In the genomic region with DNA sequence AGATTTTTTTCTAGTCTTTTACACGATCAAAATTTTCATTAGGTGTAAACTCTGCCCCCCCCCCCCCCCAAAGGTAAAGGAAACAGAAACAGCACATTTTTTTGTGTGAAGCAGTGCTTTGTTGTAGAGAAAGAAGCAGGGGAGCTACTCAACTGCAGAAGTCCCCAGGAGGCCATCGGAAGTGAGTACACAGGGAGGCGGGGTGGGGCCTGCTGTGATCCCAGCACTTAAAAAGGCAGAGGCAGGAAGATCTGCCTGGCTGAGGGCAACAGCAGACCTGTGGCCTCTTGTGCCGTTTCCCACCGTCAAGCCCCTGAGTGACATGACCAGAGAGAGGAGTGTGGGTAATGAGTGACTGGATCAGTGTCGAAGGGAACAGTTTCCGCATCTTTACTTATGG, we compare ENCODE assay signal across 21 mouse cellular contexts. TPM values are rescaled to one million over a fixed set of nuclear protein-coding genes. Genes with fewer than 3 reads are reported as not detected.
A peak's percentile ranks its signal among the peaks of the same experiment; 100 is the strongest.
DNase-seq lines count a peak whose midpoint lies in the region; ATAC-seq and TF ChIP-seq lines count a peak whose summit lies in the region.
"Had no signal": no experiment of that assay in that cellular context is flagged by ENCODE, and none has a peak within 500 bp of the region (broad histone marks: within the 10 kb centered on the region; RNA-seq: fewer than 3 reads in every experiment).

No protein-coding gene starts in this region.

- no peak overlapping the region for H3K9ac ChIP-seq in stomach, embryonic 14.5 days (replicated peaks; ENCODE audit: low read depth, low read length)
- no peak overlapping the region for H3K9ac ChIP-seq in stomach, postnatal 0 days (ENCODE audit: low read length)
- H3K9ac ChIP-seq in heart, embryonic 12.5 days = no peak overlapping the region
- H3K9ac ChIP-seq: neural tube, embryonic 15.5 days had no signal

- TF ChIP-seq EP300 in stomach, postnatal 0 days (optimal IDR thresholded peaks at IDR 0.05) = no peak

- ATAC-seq in stomach, embryonic 14.5 days (ENCODE audit: insufficient number of reproducible peaks, insufficient read depth, low FRiP score, low read depth) = no peak
- ATAC-seq in stomach, postnatal 0 days (ENCODE audit: low FRiP score, low TSS enrichment) = no peak
- ATAC-seq in heart, embryonic 12.5 days (ENCODE audit: insufficient number of reproducible peaks, low FRiP score) = no peak
- ATAC-seq: forebrain, embryonic 16.5 days; hindbrain, embryonic 16.5 days had no signal

- DNase-seq in stomach, postnatal 0 days (ENCODE audit: low spot score) = no peak
- DNase-seq in CD8-positive naive resting alpha-beta T cell, adult 2 months (ENCODE audit: low read depth in 2 of 2, low spot score in 2 of 2) = peak; percentile 13 to 15
- DNase-seq in ZHBTc4 (ENCODE audit: low read depth, low spot score) = peak; percentile 70
- DNase-seq in thymus, postnatal 4 days = peak; percentile 38
- no peak for DNase-seq in forebrain, embryonic 10.5 days (ENCODE audit: extremely low spot score, low spot score)
- DNase-seq: adrenal gland, adult 8-10 months; cerebellum, adult 11-12 months; cerebellum, postnatal 36 days; gastrocnemius, postnatal 36 days; kidney, adult 11 months; lung, adult 18-20 months; lung, postnatal 14 days; midbrain, embryonic 14.5 days; spleen, adult 18-20 months had no signal

- no peaks in the 10 kb centered on the region for H3K9me3 ChIP-seq in stomach, embryonic 14.5 days (ENCODE audit: control insufficient read depth, low read depth, low read length)
- no peaks in the 10 kb centered on the region for H3K9me3 ChIP-seq in stomach, postnatal 0 days (ENCODE audit: control insufficient read depth, low read length)
- no peaks in the 10 kb centered on the region for H3K9me3 ChIP-seq in heart, embryonic 12.5 days (replicated peaks)
- H3K9me3 ChIP-seq in forebrain, embryonic 10.5 days = no peaks in the 10 kb centered on the region
- H3K9me3 ChIP-seq: neural tube, embryonic 15.5 days had no signal

- H3K36me3 ChIP-seq in stomach, embryonic 14.5 days (ENCODE audit: control insufficient read depth, insufficient read depth, low read length) = no peaks in the 10 kb centered on the region
- no peaks in the 10 kb centered on the region for H3K36me3 ChIP-seq in stomach, postnatal 0 days (ENCODE audit: control insufficient read depth, insufficient read depth, low read length)
- no peaks in the 10 kb centered on the region for H3K36me3 ChIP-seq in heart, embryonic 12.5 days
- H3K36me3 ChIP-seq in forebrain, embryonic 10.5 days (replicated peaks) = no peaks in the 10 kb centered on the region
- H3K36me3 ChIP-seq: neural tube, embryonic 15.5 days had no signal

- no peak overlapping the region for H3K4me3 ChIP-seq in stomach, embryonic 14.5 days (ENCODE audit: low read depth, low read length)
- no peak overlapping the region for H3K4me3 ChIP-seq in stomach, postnatal 0 days (ENCODE audit: low read depth, low read length)
- no peak overlapping the region for H3K4me3 ChIP-seq in heart, embryonic 12.5 days
- no peak overlapping the region for H3K4me3 ChIP-seq in forebrain, embryonic 10.5 days
- H3K4me3 ChIP-seq: myocyte; neural tube, embryonic 15.5 days had no signal

- WGBS in stomach, embryonic 14.5 days = 79% methylated on average over 7 of the region's 7 CpGs
- 69% methylated on average over 7 of the region's 7 CpGs for WGBS in stomach, postnatal 0 days
- WGBS in heart, embryonic 12.5 days = 74% methylated on average over 7 of the region's 7 CpGs
- 83% methylated on average over 7 of the region's 7 CpGs for WGBS in forebrain, embryonic 10.5 days

- no peak for TF ChIP-seq CTCF in stomach, postnatal 0 days (IDR thresholded peaks at IDR 0.05; ENCODE audit: low read depth)

- no peak overlapping the region for H3K4me2 ChIP-seq in stomach, embryonic 14.5 days (replicated peaks; ENCODE audit: low read depth, low read length)
- no peak overlapping the region for H3K4me2 ChIP-seq in stomach, postnatal 0 days (replicated peaks; ENCODE audit: low read depth)
- H3K4me2 ChIP-seq in heart, embryonic 12.5 days = no peak overlapping the region
- H3K4me2 ChIP-seq: liver, embryonic 11.5 days; neural tube, embryonic 15.5 days had no signal

- no peaks in the 10 kb centered on the region for H3K27me3 ChIP-seq in stomach, embryonic 14.5 days (ENCODE audit: control insufficient read depth, insufficient read depth, low read length)
- no peaks in the 10 kb centered on the region for H3K27me3 ChIP-seq in stomach, postnatal 0 days (ENCODE audit: control insufficient read depth, insufficient read depth, low read length)
- H3K27me3 ChIP-seq in heart, embryonic 12.5 days (replicated peaks) = no peaks in the 10 kb centered on the region
- H3K27me3 ChIP-seq in forebrain, embryonic 10.5 days (ENCODE audit: poor library complexity, severe bottlenecking) = no peaks in the 10 kb centered on the region

- H3K27ac ChIP-seq in stomach, embryonic 14.5 days (ENCODE audit: low read length) = 0 out of 2 replicates have a peak overlapping the region, but pooled peaks have one; percentile 21
- H3K27ac ChIP-seq in stomach, postnatal 0 days (replicated peaks) = no peak overlapping the region
- no peak overlapping the region for H3K27ac ChIP-seq in heart, embryonic 12.5 days (ENCODE audit: poor library complexity, severe bottlenecking)
- H3K27ac ChIP-seq in forebrain, embryonic 10.5 days = no peak overlapping the region
- H3K27ac ChIP-seq: neural tube, embryonic 15.5 days had no signal

- H3K4me1 ChIP-seq in stomach, embryonic 14.5 days (ENCODE audit: control insufficient read depth, insufficient read depth, low read length) = peaks cover 17% of the 10 kb centered on the region
- no peaks in the 10 kb centered on the region for H3K4me1 ChIP-seq in stomach, postnatal 0 days (replicated peaks; ENCODE audit: control insufficient read depth, insufficient read depth)
- peaks cover 18% of the 10 kb centered on the region for H3K4me1 ChIP-seq in heart, embryonic 12.5 days (replicated peaks)
- peaks cover 11% of the 10 kb centered on the region for H3K4me1 ChIP-seq in forebrain, embryonic 10.5 days

RNA-seq across cellular contexts. Expression of a gene that starts 39.2 kb away (rescaled TPM):
- 21.6 and 26.9 TPM in 2 replicates for polyA plus RNA-seq in stomach, embryonic 14.5 days (2014; fragmentation: Nextera tagmentation; extraction: Ambion mirVana)
- polyA plus RNA-seq in stomach, postnatal 0 days (2015; fragmentation: Nextera tagmentation; extraction: Ambion mirVana) = 9.1 and 10.2 TPM in 2 replicates
- polyA plus RNA-seq in heart, embryonic 12.5 days (2016; fragmentation: Nextera tagmentation; extraction: Ambion mirVana) = 11.5 and 12.2 TPM in 2 replicates
- polyA plus RNA-seq in forebrain, embryonic 10.5 days (2016; fragmentation: Nextera tagmentation; extraction: Ambion mirVana) = 7.4 and 7.7 TPM in 2 replicates

RNA-seq across cellular contexts. Expression of a gene that starts 56.3 kb away (rescaled TPM):
- 66.3 and 69.7 TPM in 2 replicates for polyA plus RNA-seq in stomach, embryonic 14.5 days (2014; fragmentation: Nextera tagmentation; extraction: Ambion mirVana)
- 41.0 and 41.4 TPM in 2 replicates for polyA plus RNA-seq in stomach, postnatal 0 days (2015; fragmentation: Nextera tagmentation; extraction: Ambion mirVana)
- polyA plus RNA-seq in heart, embryonic 12.5 days (2016; fragmentation: Nextera tagmentation; extraction: Ambion mirVana) = 50.9 and 53.0 TPM in 2 replicates
- 67.6 and 69.5 TPM in 2 replicates for polyA plus RNA-seq in forebrain, embryonic 10.5 days (2016; fragmentation: Nextera tagmentation; extraction: Ambion mirVana)

Comparison
In these comparisons a context has a peak if more than half of its experiments do, and no peak if none do; other contexts are left out.
1. DNase-seq: peak in CD8-positive naive resting alpha-beta T cell, adult 2 months (2 of 2), ZHBTc4 (single experiment) and thymus, postnatal 4 days (single experiment); none in stomach, postnatal 0 days (single experiment) and forebrain, embryonic 10.5 days (single experiment).